Mouse (Mus musculus) CH12.LX (cell line): ENCODE measurements around the gene Scaf11. TPM values are rescaled to one million over a fixed set of nuclear protein-coding genes. Genes with fewer than 3 reads are reported as not detected.

ENCODE experiments used
- DNase-seq: peaks from one replicate; pipeline ENCODE4 v3.0.0-alpha.2; 2013; ENCODE audit errors: extremely low read depth
- H3K27ac ChIP-seq: 2 replicates; pipeline ENCODE4 v1.5.1; 2012; ENCODE audit warnings: low read depth, mild to moderate bottlenecking, control low read depth, moderate library complexity; ENCODE audit not compliant: insufficient read depth
- H3K27me3 ChIP-seq: replicated peaks from 2 replicates; pipeline ENCODE3; 2012; ENCODE audit warnings: inconsistent platforms
- H3K36me3 ChIP-seq, 2 experiments: replicated peaks in 1 of 2; 2 replicates each; pipeline versions ENCODE3 to v1.6.1; 2012; ENCODE audit warnings: inconsistent platforms in 1 of 2, low read length in 1 of 2, mild to moderate bottlenecking in 1 of 2, mixed read lengths in 1 of 2, moderate library complexity in 1 of 2; ENCODE audit not compliant: control insufficient read depth in 1 of 2, insufficient read depth in 1 of 2
- H3K4me1 ChIP-seq, 2 experiments: 2 replicates each; pipeline ENCODE4 v1.6.1; 2012; ENCODE audit warnings: inconsistent platforms in 1 of 2, moderate library complexity in 1 of 2; ENCODE audit not compliant: insufficient read depth in 2 of 2, control insufficient read depth in 1 of 2
- H3K4me2 ChIP-seq: 2 replicates; pipeline ENCODE4 v1.6.1; 2012; ENCODE audit warnings: low read depth, mild to moderate bottlenecking, control low read depth; ENCODE audit not compliant: poor library complexity, insufficient read depth, severe bottlenecking
- H3K4me3 ChIP-seq, 3 experiments: fragments of 150-350 bp in 1 of 3; sonication (generic) in 1 of 3; replicated peaks in 1 of 3; 2 replicates each; pipeline versions ENCODE3 to v1.5.1; 2011 to 2012; ENCODE audit warnings: low read depth in 2 of 3, low read length in 2 of 3, mild to moderate bottlenecking in 2 of 3, moderate library complexity in 2 of 3, control low read depth in 1 of 3, improper control_type of control experiment in 1 of 3, inconsistent platforms in 1 of 3, mixed read lengths in 1 of 3; ENCODE audit not compliant: poor library complexity in 1 of 3
- H3K79me2 ChIP-seq: replicated peaks from 2 replicates; pipeline ENCODE4 v1.6.1; 2012; ENCODE audit warnings: mild to moderate bottlenecking, moderate library complexity; ENCODE audit not compliant: control insufficient read depth, poor library complexity, insufficient read depth, severe bottlenecking; ENCODE audit errors: extremely low read depth
- H3K9ac ChIP-seq: 2 replicates; pipeline ENCODE4 v1.6.1; 2012; ENCODE audit warnings: low read depth, mild to moderate bottlenecking, control low read depth, moderate library complexity; ENCODE audit not compliant: insufficient read depth
- H3K9me3 ChIP-seq: replicated peaks from 2 replicates; pipeline ENCODE3; 2012; ENCODE audit warnings: low read length, inconsistent platforms, mixed read lengths
- CTCF ChIP-seq, 2 experiments: IDR thresholded peaks in 1 of 2; conservative IDR thresholded peaks in 1 of 2; 2 replicates each; pipeline ENCODE4 v1.5.1; 2011 to 2012; ENCODE audit warnings: low read depth in 2 of 2, low read length in 2 of 2, improper control_type of control experiment in 1 of 2, inconsistent platforms in 1 of 2, mild to moderate bottlenecking in 1 of 2, moderate library complexity in 1 of 2
- ELF1 ChIP-seq: IDR thresholded peaks from 2 replicates; pipeline ENCODE4 v1.6.1; 2014; ENCODE audit warnings: low read depth, mild to moderate bottlenecking, inconsistent platforms, low read length, improper control_type of control experiment
- IRF4 ChIP-seq: IDR thresholded peaks from 2 replicates; pipeline ENCODE4 v1.6.1; 2014; ENCODE audit warnings: low read depth, mild to moderate bottlenecking, inconsistent platforms, low read length, improper control_type of control experiment
- JUN ChIP-seq: IDR thresholded peaks from 2 replicates; pipeline ENCODE4 v1.6.1; 2011; ENCODE audit warnings: low read depth, mild to moderate bottlenecking, low read length, improper control_type of control experiment, moderate library complexity; ENCODE audit not compliant: insufficient read depth
- MAFK ChIP-seq: IDR thresholded peaks from 2 replicates; pipeline ENCODE4 v1.6.1; 2011; ENCODE audit warnings: low read length, improper control_type of control experiment; ENCODE audit not compliant: insufficient replicate concordance
- MEF2A ChIP-seq: IDR thresholded peaks from 2 replicates; pipeline ENCODE4 v1.6.1; 2014; ENCODE audit warnings: low read depth, mild to moderate bottlenecking, inconsistent platforms, low read length, improper control_type of control experiment, borderline replicate concordance
- MYC ChIP-seq: IDR thresholded peaks from 2 replicates; pipeline ENCODE4 v1.6.1; 2011; ENCODE audit warnings: low read depth, mild to moderate bottlenecking, improper control_type of control experiment, low read length
- POLR2A ChIP-seq: IDR thresholded peaks from 2 replicates; pipeline ENCODE4 v1.6.1; 2011; ENCODE audit warnings: low read depth, mild to moderate bottlenecking, improper control_type of control experiment, low read length
- SIN3A ChIP-seq: IDR thresholded peaks from 2 replicates; pipeline ENCODE4 v1.6.1; 2012; ENCODE audit warnings: low read length, improper control_type of control experiment, inconsistent platforms
- SMC3 ChIP-seq: IDR thresholded peaks from 2 replicates; pipeline ENCODE4 v1.6.1; 2011; ENCODE audit warnings: low read depth, low read length, improper control_type of control experiment
- TBP ChIP-seq: conservative IDR thresholded peaks from 2 replicates; pipeline ENCODE4 v1.6.1; 2011; ENCODE audit warnings: low read depth, low read length, improper control_type of control experiment
- TCF12 ChIP-seq: IDR thresholded peaks from 2 replicates; pipeline ENCODE4 v1.6.1; 2014; ENCODE audit warnings: low read depth, mild to moderate bottlenecking, inconsistent platforms, low read length, improper control_type of control experiment
- ZC3H11A ChIP-seq: IDR thresholded peaks from 2 replicates; pipeline ENCODE4 v1.6.1; 2012; ENCODE audit warnings: low read depth, mild to moderate bottlenecking, inconsistent platforms, low read length, improper control_type of control experiment
- ZKSCAN1 ChIP-seq: IDR thresholded peaks from 2 replicates; pipeline ENCODE4 v1.6.1; 2012; ENCODE audit warnings: low read depth, inconsistent platforms, low read length, improper control_type of control experiment, borderline replicate concordance
- ZMIZ1 ChIP-seq: IDR thresholded peaks from 2 replicates; pipeline ENCODE4 v1.6.1; 2012; ENCODE audit warnings: low read depth, mild to moderate bottlenecking, inconsistent platforms, low read length, improper control_type of control experiment
- ZNF384 ChIP-seq: IDR thresholded peaks from 2 replicates; pipeline ENCODE4 v1.6.1; 2012; ENCODE audit warnings: low read depth, low read length, improper control_type of control experiment, inconsistent platforms
- dilution Hi-C: fragments of 300-500 bp; cut with MboI; formaldehyde crosslinking; loops from 2 replicates; pipeline ENCODE4 v1.14.3; 2020; ENCODE audit warnings: low sequenced_read_pairs; ENCODE audit not compliant: extremely low pct_unique_long_range_greater_than_20kb, extremely low pct_ligation_motif_present
- in situ Hi-C: fragments of 300-500 bp; cut with MboI; formaldehyde crosslinking; loops from 3 replicates; pipeline ENCODE4 v1.14.3; 2019; ENCODE audit warnings: low sequenced_read_pairs, low pct_ligation_motif_present, low pct_unique_long_range_greater_than_20kb, mixed read lengths
- polyA plus RNA-seq: library from polyadenylated mRNA; unstranded; fragments of >175 nt; gene quantifications from 2 replicates; pipeline ENCODE4 v1.2.1, GENCODE M21; 2012; ENCODE audit warnings: low read depth; ENCODE audit not compliant: insufficient read length
- total RNA-seq, 2 experiments: library from RNA; depleted of rRNA; stranded (reverse); fragments of 300-350 nt in 1 of 2; fragments of >200 nt in 1 of 2; gene quantifications; 2 replicates each; pipeline ENCODE4 v1.2.3; 2012 to 2014

The Scaf11 gene
- total and polyA plus RNA-seq, 3 experiments: 57.2 to 88.0 (median 59.8) TPM

DNA sequence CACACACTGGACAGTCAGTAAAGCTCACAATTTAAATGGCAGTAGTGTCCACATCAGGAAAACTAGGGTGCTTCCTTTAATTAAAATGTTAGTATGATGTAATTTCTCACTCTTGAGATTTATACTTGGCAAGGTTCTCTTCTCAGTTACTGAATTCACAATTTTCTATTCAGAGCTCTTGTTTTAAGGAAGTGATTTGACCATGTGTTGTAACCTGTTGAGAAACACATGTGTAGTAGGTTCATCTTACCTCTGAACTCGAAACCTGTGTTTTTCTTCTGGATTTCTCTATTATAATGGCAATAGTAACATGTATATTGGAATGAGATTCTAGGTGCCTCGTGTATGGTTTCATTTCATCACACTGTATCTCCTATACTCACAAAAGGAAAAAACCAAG lies 84.4 kb downstream of the Scaf11 start:
- in situ Hi-C loops: no loop called here
- DNase-seq: no peak
- no peaks in the 10 kb centered on the region; the same call in 1 of the 2 replicates for H3K79me2 ChIP-seq
- no peak overlapping the region for H3K9ac ChIP-seq
- H3K4me2 ChIP-seq: no peak overlapping the region
- H3K4me1 ChIP-seq: peaks cover 11% of the 10 kb centered on the region in 2 experiments
- TF ChIP-seq SMC3 (no peak), POLR2A (no peak), ZC3H11A (no peak), SIN3A (no peak), MYC (no peak), MEF2A (no peak)
- TF ChIP-seq, all 38 proteins: peak for 0
- dilution Hi-C loops: no loop called here
- Histone ChIP-seq H3K27me3 (no peaks in the 10 kb centered on the region), H3K4me3 (no peak overlapping the region), H3K36me3 (peaks cover 29 to 67% of the 10 kb centered on the region in 2 experiments), H3K9me3 (no peaks in the 10 kb centered on the region), H3K27ac (no peak overlapping the region)

DNA sequence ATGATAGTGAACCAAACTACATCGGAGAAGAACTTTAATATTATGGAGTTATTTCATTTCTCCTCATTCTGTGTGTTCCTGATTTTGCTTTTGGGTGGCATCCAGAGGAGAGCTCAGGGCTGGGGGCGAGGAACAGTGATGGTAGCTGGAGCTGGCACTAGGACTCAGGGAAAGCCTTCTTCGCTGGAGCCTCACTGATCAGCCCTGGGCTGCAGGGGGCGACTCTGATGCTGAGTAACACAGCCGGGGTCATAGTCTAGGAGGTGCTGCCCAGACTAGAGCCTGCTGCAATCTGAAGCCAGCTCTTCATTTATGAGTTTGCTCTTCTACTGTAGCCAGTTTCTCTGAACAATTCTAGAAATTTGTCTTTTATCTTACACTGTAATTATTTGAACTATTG lies 87.5 kb downstream of the Scaf11 start:
- Histone ChIP-seq H3K4me3 (no peak overlapping the region), H3K9me3 (no peaks in the 10 kb centered on the region), H3K4me2 (no peak overlapping the region), H3K36me3 (peaks cover 46 to 81% of the 10 kb centered on the region in 2 experiments), H3K27me3 (no peaks in the 10 kb centered on the region), H3K4me1 (peaks cover 11% of the 10 kb centered on the region in 2 experiments), H3K27ac (no peak overlapping the region), H3K79me2 (no peaks in the 10 kb centered on the region; the same call in 1 of the 2 replicates), H3K9ac (no peak overlapping the region)
- DNase-seq: peak; percentile 15
- in situ Hi-C loops: no loop called here
- peak in 1 of 2 experiments; percentile 43; a peak in 1 of 4 replicates for TF ChIP-seq CTCF (conservative IDR thresholded peaks at IDR 0.05 in 1 of 2, IDR thresholded peaks at IDR 0.05 in 1 of 2; ENCODE audit: low read depth in 2 of 2, low read length in 2 of 2)
- peak; percentile 6; the same call in 1 of the 2 replicates for TF ChIP-seq SMC3
- TF ChIP-seq IRF4: no peak
- dilution Hi-C loops: no loop called here

DNA sequence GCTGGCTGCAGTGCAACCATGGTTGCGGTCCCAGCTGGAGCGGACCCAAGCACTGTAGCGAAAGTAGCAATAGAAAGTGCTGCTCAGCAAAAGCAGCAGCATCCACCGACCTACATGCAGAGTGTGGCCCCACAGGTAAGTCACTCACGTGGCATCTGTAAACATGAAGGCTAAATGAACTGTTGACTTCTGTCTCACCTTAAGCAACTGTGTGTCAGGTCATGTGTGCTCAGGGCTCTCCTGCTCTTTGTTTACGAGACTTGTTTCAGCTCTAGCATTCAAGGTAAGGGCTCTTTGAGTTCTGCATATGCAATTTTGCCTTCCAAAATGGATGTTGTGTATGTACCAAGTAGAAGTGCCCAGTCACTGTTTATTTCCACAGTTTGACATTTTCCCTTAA lies 88.0 kb downstream of the Scaf11 start:
- in situ Hi-C loops (no loop called here), dilution Hi-C loops (no loop called here)
- H3K27me3 ChIP-seq: no peaks in the 10 kb centered on the region
- H3K79me2 ChIP-seq: no peaks in the 10 kb centered on the region; the same call in 1 of the 2 replicates
- H3K9me3 ChIP-seq: no peaks in the 10 kb centered on the region
- H3K4me3 ChIP-seq: no peak overlapping the region
- H3K4me1 ChIP-seq: peaks cover 10 to 11% of the 10 kb centered on the region in 2 experiments
- H3K4me2 ChIP-seq: no peak overlapping the region
- no peak for DNase-seq
- TF ChIP-seq POLR2A: no peak
- no peak for TF ChIP-seq ZKSCAN1
- TF ChIP-seq MAFK: no peak
- TF ChIP-seq TBP: no peak
- TF ChIP-seq SIN3A: no peak
- TF ChIP-seq ZNF384: no peak
- no peak for TF ChIP-seq MEF2A
- TF ChIP-seq SMC3: no peak
- no peak for TF ChIP-seq JUN
- no peak for TF ChIP-seq TCF12
- no peak for TF ChIP-seq ELF1
- TF ChIP-seq ZMIZ1: no peak
- H3K9ac ChIP-seq: no peak overlapping the region
- H3K27ac ChIP-seq: no peak overlapping the region
- H3K36me3 ChIP-seq: peaks cover 47 to 83% of the 10 kb centered on the region in 2 experiments
